Mouse (Mus musculus): Measurements from ENCODE around the gene Frat2.

Gene Frat2

DNA sequence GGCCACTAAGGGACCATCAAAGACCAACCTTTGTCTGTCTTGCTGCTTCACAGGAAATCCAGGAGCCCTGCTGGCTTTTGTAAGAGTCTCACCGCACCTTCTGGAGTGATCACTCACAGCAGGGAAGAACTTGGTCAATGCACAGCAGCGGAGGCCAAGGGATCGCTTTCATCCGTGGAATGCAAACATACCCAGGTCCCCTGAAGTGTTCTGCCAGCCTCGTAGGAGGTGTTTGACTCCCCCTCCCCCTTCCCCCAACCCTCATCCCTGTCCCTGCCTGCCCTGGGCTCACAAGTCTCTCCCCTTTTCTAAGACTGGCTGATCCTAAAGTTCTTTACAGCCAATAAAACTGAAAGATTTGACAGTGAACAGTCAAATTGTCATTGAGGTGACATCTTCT lies 26.5 kb downstream of the Frat2 start:
- Histone ChIP-seq H3K4me3 (replicated peaks; ENCODE audit: low read length) (no peak overlapping the region), H3K27me3 (ENCODE audit: insufficient read depth, low read length) (peaks cover 15% of the 10 kb centered on the region), H3K36me3 (ENCODE audit: insufficient read depth, low read length) (no peaks in the 10 kb centered on the region), H3K9me3 (ENCODE audit: low read length) (no peaks in the 10 kb centered on the region), H3K4me1 (replicated peaks; ENCODE audit: low read depth, low read length) (peaks cover 28% of the 10 kb centered on the region)
- TF ChIP-seq NANOG (IDR thresholded peaks at IDR 0.05; ENCODE audit: borderline replicate concordance, low read length) = peak; percentile 25; the same call in 1 of the 2 replicates
- TF ChIP-seq POU5F1 (IDR thresholded peaks at IDR 0.05; ENCODE audit: borderline replicate concordance, low read length) = no peak
- no peak for TF ChIP-seq CTCF (conservative IDR thresholded peaks at IDR 0.05; ENCODE audit: low read length)

DNA sequence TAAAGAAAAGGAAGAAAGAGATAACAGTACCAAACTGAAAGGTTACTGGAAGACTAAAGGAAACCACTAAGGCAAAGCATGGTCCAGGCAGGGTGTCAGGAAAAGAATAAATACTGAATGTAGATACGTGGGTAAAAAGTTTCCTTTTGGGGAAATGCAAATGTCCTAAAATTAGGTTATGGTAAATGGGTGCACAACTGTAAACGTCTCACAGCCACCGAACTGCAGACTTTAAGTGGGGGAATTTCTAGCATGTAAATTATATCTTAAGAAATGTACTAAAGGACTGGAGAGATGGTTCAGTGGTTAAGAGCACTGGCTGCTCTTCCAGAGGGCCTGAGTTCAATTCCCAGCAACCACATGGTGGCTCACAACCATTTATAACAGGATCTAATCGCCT lies 29.2 kb downstream of the Frat2 start:
- Histone ChIP-seq H3K4me1 (replicated peaks; ENCODE audit: low read depth, low read length) (peaks cover 31% of the 10 kb centered on the region), H3K4me3 (replicated peaks; ENCODE audit: low read length) (no peak overlapping the region), H3K27me3 (ENCODE audit: insufficient read depth, low read length) (peaks cover 26% of the 10 kb centered on the region), H3K36me3 (ENCODE audit: insufficient read depth, low read length) (no peaks in the 10 kb centered on the region), H3K9me3 (ENCODE audit: low read length) (peaks cover 3% of the 10 kb centered on the region; the same call in 1 of the 2 replicates)
- no peak for TF ChIP-seq NANOG (IDR thresholded peaks at IDR 0.05; ENCODE audit: borderline replicate concordance, low read length)
- TF ChIP-seq CTCF (conservative IDR thresholded peaks at IDR 0.05; ENCODE audit: low read length) = no peak
- no peak for TF ChIP-seq POU5F1 (IDR thresholded peaks at IDR 0.05; ENCODE audit: borderline replicate concordance, low read length)

DNA sequence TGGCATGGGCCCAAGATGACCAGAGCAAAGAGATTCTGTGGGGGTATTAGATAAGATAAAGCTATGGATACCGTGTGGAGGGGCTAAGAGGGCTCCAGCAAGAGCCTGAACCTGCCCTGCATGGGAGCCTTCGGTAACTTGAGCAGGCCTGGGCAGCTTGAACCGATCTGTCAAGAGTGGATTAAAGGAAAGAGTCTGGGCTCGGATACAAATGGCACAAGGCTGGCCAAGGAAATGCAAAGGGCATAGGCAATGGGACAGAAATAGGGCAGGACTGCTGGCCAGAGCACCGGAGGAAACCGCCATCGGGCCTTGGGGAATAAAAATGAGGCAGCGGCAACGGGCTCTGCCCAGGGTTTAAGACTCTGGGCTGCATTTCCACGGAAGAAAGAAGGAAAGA lies 30.6 kb downstream of the Frat2 start:
- TF ChIP-seq NANOG (IDR thresholded peaks at IDR 0.05; ENCODE audit: borderline replicate concordance, low read length) (no peak), POU5F1 (IDR thresholded peaks at IDR 0.05; ENCODE audit: borderline replicate concordance, low read length) (no peak), CTCF (conservative IDR thresholded peaks at IDR 0.05; ENCODE audit: low read length) (no peak)
- peaks cover 21% of the 10 kb centered on the region for H3K27me3 ChIP-seq (ENCODE audit: insufficient read depth, low read length)
- H3K36me3 ChIP-seq (ENCODE audit: insufficient read depth, low read length) = no peaks in the 10 kb centered on the region
- 0 out of 2 replicates have a peak overlapping the region, but pooled peaks have one; percentile 32 for H3K4me3 ChIP-seq (replicated peaks; ENCODE audit: low read length)
- H3K4me1 ChIP-seq (replicated peaks; ENCODE audit: low read depth, low read length) = peaks cover 31% of the 10 kb centered on the region
- peaks cover 4% of the 10 kb centered on the region; the same call in 1 of the 2 replicates for H3K9me3 ChIP-seq (ENCODE audit: low read length)

DNA sequence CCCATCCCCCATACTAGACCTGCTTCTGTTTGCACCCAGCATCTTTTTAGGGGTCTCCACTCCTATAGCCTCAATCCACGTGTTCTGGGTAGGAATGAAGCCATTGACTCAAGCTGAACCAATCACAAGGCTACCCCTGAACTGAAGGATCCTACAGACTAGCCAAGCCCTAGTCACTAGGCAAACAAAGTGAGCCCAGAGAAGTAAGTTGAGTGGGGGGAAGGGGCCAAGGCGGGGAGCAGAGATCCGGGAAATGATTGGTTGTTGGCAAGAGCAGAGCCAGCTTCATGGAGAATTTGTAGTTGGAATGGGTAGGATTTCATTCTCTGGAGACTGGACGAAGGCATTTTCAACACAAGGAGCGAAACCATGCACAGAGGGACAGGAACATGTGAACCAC lies 31.0 kb downstream of the Frat2 start:
- Histone ChIP-seq H3K36me3 (ENCODE audit: insufficient read depth, low read length) (no peaks in the 10 kb centered on the region), H3K4me1 (replicated peaks; ENCODE audit: low read depth, low read length) (peaks cover 31% of the 10 kb centered on the region), H3K4me3 (replicated peaks; ENCODE audit: low read length) (no peak overlapping the region), H3K9me3 (ENCODE audit: low read length) (peaks cover 4% of the 10 kb centered on the region; the same call in 1 of the 2 replicates), H3K27me3 (ENCODE audit: insufficient read depth, low read length) (peaks cover 21% of the 10 kb centered on the region)
- TF ChIP-seq NANOG (IDR thresholded peaks at IDR 0.05; ENCODE audit: borderline replicate concordance, low read length) = no peak
- no peak for TF ChIP-seq POU5F1 (IDR thresholded peaks at IDR 0.05; ENCODE audit: borderline replicate concordance, low read length)
- TF ChIP-seq CTCF (conservative IDR thresholded peaks at IDR 0.05; ENCODE audit: low read length) = no peak

DNA sequence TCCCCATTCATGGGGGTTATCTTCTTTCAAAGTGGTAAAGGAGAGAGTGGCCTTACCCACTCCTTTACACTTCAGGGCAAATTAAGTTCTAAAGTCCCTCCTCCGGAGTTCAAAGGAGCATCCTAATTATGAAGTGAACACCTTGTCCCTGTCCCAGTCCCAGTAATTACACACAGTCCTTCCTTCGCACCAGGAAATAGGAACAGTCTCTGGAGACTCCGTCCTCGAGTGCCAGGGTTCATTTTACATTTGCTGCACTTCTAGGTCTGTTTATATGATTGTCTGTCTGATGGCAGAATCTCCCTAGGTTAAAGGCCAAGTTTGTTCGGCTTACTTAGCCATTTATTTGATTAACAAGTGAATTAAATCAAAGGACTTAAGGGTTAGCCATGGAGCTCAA lies 31.5 kb downstream of the Frat2 start:
- Histone ChIP-seq H3K4me1 (replicated peaks; ENCODE audit: low read depth, low read length) (peaks cover 29% of the 10 kb centered on the region), H3K27me3 (ENCODE audit: insufficient read depth, low read length) (peaks cover 21% of the 10 kb centered on the region), H3K4me3 (replicated peaks; ENCODE audit: low read length) (no peak overlapping the region), H3K36me3 (ENCODE audit: insufficient read depth, low read length) (no peaks in the 10 kb centered on the region), H3K9me3 (ENCODE audit: low read length) (peaks cover 4% of the 10 kb centered on the region; the same call in 1 of the 2 replicates)
- no peak for TF ChIP-seq CTCF (conservative IDR thresholded peaks at IDR 0.05; ENCODE audit: low read length)
- TF ChIP-seq POU5F1 (IDR thresholded peaks at IDR 0.05; ENCODE audit: borderline replicate concordance, low read length) = no peak

- Histone ChIP-seq H3K9me3 (ENCODE audit: low read length) (peaks cover 4% of the 10 kb centered on the region; the same call in 1 of the 2 replicates), H3K4me3 (replicated peaks; ENCODE audit: low read length) (no peak overlapping the region), H3K27me3 (ENCODE audit: insufficient read depth, low read length) (peaks cover 20% of the 10 kb centered on the region), H3K36me3 (ENCODE audit: insufficient read depth, low read length) (no peaks in the 10 kb centered on the region), H3K4me1 (replicated peaks; ENCODE audit: low read depth, low read length) (peaks cover 20% of the 10 kb centered on the region)
- TF ChIP-seq CTCF (conservative IDR thresholded peaks at IDR 0.05; ENCODE audit: low read length) = no peak
- no peak for TF ChIP-seq POU5F1 (IDR thresholded peaks at IDR 0.05; ENCODE audit: borderline replicate concordance, low read length)
- no peak for TF ChIP-seq NANOG (IDR thresholded peaks at IDR 0.05; ENCODE audit: borderline replicate concordance, low read length)
These were observed 34.6 kb downstream of the Frat2 start for GRCm38 (mm10) chr19:41813374-41813773.

DNA sequence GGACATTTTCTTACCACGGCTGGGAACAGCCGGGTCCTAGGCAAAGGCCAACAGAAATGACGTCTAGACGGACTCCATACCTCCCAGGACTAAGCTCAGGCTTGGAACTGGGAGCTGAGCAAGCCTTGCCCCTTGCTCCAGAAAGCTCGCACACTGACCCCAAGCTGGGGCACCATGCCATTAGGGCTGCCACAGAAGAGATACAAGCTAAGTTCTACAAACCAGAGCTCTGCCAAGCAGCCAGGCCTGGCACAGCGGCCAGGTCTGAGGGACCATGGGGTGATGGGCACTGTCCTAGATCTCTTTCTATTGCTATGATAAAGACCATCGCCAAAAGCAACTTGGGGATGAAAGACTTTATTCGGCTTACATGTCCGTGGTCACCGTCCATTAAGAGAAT lies 35.4 kb downstream of the Frat2 start:
- TF ChIP-seq POU5F1 (IDR thresholded peaks at IDR 0.05; ENCODE audit: borderline replicate concordance, low read length) = no peak
- no peak for TF ChIP-seq CTCF (conservative IDR thresholded peaks at IDR 0.05; ENCODE audit: low read length)
- no peak for TF ChIP-seq NANOG (IDR thresholded peaks at IDR 0.05; ENCODE audit: borderline replicate concordance, low read length)
- H3K36me3 ChIP-seq (ENCODE audit: insufficient read depth, low read length) = no peaks in the 10 kb centered on the region
- H3K27me3 ChIP-seq (ENCODE audit: insufficient read depth, low read length) = peaks cover 20% of the 10 kb centered on the region
- peaks cover 4% of the 10 kb centered on the region; the same call in 1 of the 2 replicates for H3K9me3 ChIP-seq (ENCODE audit: low read length)
- peaks cover 14% of the 10 kb centered on the region for H3K4me1 ChIP-seq (replicated peaks; ENCODE audit: low read depth, low read length)
- H3K4me3 ChIP-seq (replicated peaks; ENCODE audit: low read length) = no peak overlapping the region

DNA sequence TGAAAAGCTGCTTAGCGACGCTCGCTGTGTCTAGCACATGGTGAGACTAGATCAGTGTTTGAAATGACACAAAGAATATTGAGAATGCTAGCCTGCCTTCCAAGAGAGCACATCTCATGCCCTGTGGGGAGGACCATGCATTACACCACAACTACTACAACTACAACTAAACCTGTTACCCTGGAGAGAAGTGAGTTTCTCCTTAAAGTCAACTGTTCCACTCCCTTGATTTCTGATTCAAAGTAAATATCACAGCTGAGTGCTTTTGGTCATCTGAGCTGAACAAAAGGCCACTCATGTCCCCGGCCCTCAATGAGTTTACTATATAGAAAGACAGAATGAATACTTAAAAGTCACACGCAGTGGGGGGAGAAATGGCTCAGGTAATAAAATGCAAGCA lies 37.9 kb downstream of the Frat2 start:
- no peak for TF ChIP-seq POU5F1 (IDR thresholded peaks at IDR 0.05; ENCODE audit: borderline replicate concordance, low read length)
- H3K4me3 ChIP-seq (replicated peaks; ENCODE audit: low read length) = no peak overlapping the region
- H3K27me3 ChIP-seq (ENCODE audit: insufficient read depth, low read length) = peaks cover 16% of the 10 kb centered on the region
- no peaks in the 10 kb centered on the region for H3K4me1 ChIP-seq (replicated peaks; ENCODE audit: low read depth, low read length)
- H3K36me3 ChIP-seq (ENCODE audit: insufficient read depth, low read length) = no peaks in the 10 kb centered on the region
- H3K9me3 ChIP-seq (ENCODE audit: low read length) = peaks cover 11% of the 10 kb centered on the region

DNA sequence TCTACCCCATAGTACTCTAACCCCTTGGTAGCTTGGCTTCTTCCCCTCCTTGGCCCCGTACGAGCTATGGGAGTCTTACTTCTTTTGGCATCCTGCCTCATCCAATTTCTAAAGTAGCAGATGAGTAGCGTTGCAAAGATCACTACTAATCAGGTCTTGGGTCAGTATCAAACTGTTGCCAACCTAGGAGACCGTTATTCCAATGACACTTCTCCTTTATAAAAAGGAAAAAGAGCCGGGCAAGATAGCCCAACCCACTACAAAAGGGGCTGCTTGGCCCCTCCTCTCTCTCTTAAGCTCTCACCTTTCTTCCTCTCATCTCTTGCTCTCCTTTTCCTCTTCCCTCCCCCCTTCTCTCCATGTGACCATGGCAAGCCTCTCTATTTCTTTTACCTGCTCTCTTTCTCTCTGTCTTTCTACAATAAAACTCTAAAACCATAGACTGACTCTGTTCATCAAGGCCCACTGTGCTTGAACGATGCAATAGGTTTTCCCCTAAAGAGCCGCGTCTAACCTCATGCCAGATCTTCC lies 39.8 kb downstream of the Frat2 start:
- Histone ChIP-seq H3K4me3 (replicated peaks; ENCODE audit: low read length) (no peak overlapping the region), H3K4me1 (replicated peaks; ENCODE audit: low read depth, low read length) (peaks cover 2% of the 10 kb centered on the region), H3K27me3 (ENCODE audit: insufficient read depth, low read length) (peaks cover 6% of the 10 kb centered on the region), H3K9me3 (ENCODE audit: low read length) (peaks cover 7% of the 10 kb centered on the region), H3K36me3 (ENCODE audit: insufficient read depth, low read length) (no peaks in the 10 kb centered on the region)
- no peak for TF ChIP-seq POU5F1 (IDR thresholded peaks at IDR 0.05; ENCODE audit: borderline replicate concordance, low read length)
- TF ChIP-seq NANOG (IDR thresholded peaks at IDR 0.05; ENCODE audit: borderline replicate concordance, low read length) = no peak
- TF ChIP-seq CTCF (conservative IDR thresholded peaks at IDR 0.05; ENCODE audit: low read length) = no peak

Data from E14TG2a.4 (cell line).